ENCODE assay signal across 11 mouse cellular contexts in genomic region chr16:78294606-78295275, GRCm38 (mm10). TPM values are rescaled to one million over a fixed set of nuclear protein-coding genes. Genes with fewer than 3 reads are reported as not detected.
DNase-seq lines count a peak whose midpoint lies in the region; ATAC-seq lines count a peak whose summit lies in the region.
"Had no signal": no experiment of that assay in that cellular context is flagged by ENCODE, and none has a peak within 500 bp of the region (broad histone marks: within the 10 kb centered on the region; RNA-seq: fewer than 3 reads in every experiment).

No protein-coding gene starts in this region.

- DNase-seq in embryo, embryonic 11 days, result peak; percentile 12
- no peak for DNase-seq in embryo, embryonic 9.5 days (ENCODE audit: extremely low spot score)
- peak; percentile 25 for DNase-seq in c-Kit-positive CD71-positive TER-119-negative erythroid progenitor cells, embryonic 14.5 days (ENCODE audit: low read depth)
- DNase-seq in urinary bladder, postnatal 36 days (ENCODE audit: low spot score in 2 of 2), result no peak
- no peak for DNase-seq in ovary, adult 18-20 months (ENCODE audit: low spot score)
- DNase-seq in gastrocnemius, postnatal 36 days, result no peak
- DNase-seq: kidney, adult 9 months had no signal

- no peaks in the 10 kb centered on the region; the same call in none of the 2 replicates for H3K4me1 ChIP-seq in liver, embryonic 16.5 days (ENCODE audit: control insufficient read depth, low read depth, low read length)
- no peaks in the 10 kb centered on the region for H3K4me1 ChIP-seq in stomach, embryonic 16.5 days (ENCODE audit: control insufficient read depth, insufficient read depth, low read length)

- H3K27me3 ChIP-seq in liver, embryonic 16.5 days (ENCODE audit: control insufficient read depth, insufficient read depth, low read depth, low read length), result no peaks in the 10 kb centered on the region
- H3K27me3 ChIP-seq in stomach, embryonic 16.5 days (ENCODE audit: control insufficient read depth, insufficient read depth, low read length), result no peaks in the 10 kb centered on the region
- H3K27me3 ChIP-seq: limb, embryonic 15.5 days had no signal

- H3K9me3 ChIP-seq in liver, embryonic 16.5 days (replicated peaks; ENCODE audit: control insufficient read depth, low read length), result no peaks in the 10 kb centered on the region
- no peaks in the 10 kb centered on the region for H3K9me3 ChIP-seq in stomach, embryonic 16.5 days (replicated peaks; ENCODE audit: control insufficient read depth, low read length)
- H3K9me3 ChIP-seq: forebrain, embryonic 10.5 days; limb, embryonic 15.5 days had no signal

- no peak overlapping the region for H3K27ac ChIP-seq in liver, embryonic 16.5 days (ENCODE audit: low read length)
- H3K27ac ChIP-seq in stomach, embryonic 16.5 days (ENCODE audit: low read length), result peak overlapping the region; percentile 5; the same call in 1 of the 2 replicates
- H3K27ac ChIP-seq: forebrain, embryonic 10.5 days; limb, embryonic 15.5 days had no signal

- ATAC-seq in liver, embryonic 16.5 days (ENCODE audit: low read depth), result peak; percentile 64
- ATAC-seq in stomach, embryonic 16.5 days (ENCODE audit: insufficient read depth, low FRiP score), result peak; percentile 66; the same call in 1 of the 2 replicates

- H3K36me3 ChIP-seq in liver, embryonic 16.5 days (ENCODE audit: control insufficient read depth, insufficient read depth), result no peaks in the 10 kb centered on the region
- no peaks in the 10 kb centered on the region for H3K36me3 ChIP-seq in stomach, embryonic 16.5 days (ENCODE audit: control insufficient read depth, insufficient read depth, low read length)
- H3K36me3 ChIP-seq: forebrain, embryonic 10.5 days; limb, embryonic 15.5 days had no signal

- intact Hi-C loops in gastrocnemius, postnatal 36 days (cut with DNase I), result no loop called here

- WGBS in liver, embryonic 16.5 days (ENCODE audit: insufficient replicate concordance), result 31% methylated on average over 5 of the region's 5 CpGs
- WGBS in stomach, embryonic 16.5 days, result 41% methylated on average over 5 of the region's 5 CpGs

- no peak overlapping the region for H3K4me2 ChIP-seq in liver, embryonic 16.5 days (ENCODE audit: low read depth, low read length)
- no peak overlapping the region for H3K4me2 ChIP-seq in stomach, embryonic 16.5 days (ENCODE audit: low read depth, low read length)
- H3K4me2 ChIP-seq: limb, embryonic 15.5 days had no signal

- no peak overlapping the region for H3K9ac ChIP-seq in liver, embryonic 16.5 days (ENCODE audit: low read depth, low read length)
- peak overlapping the region; percentile 21 for H3K9ac ChIP-seq in stomach, embryonic 16.5 days (ENCODE audit: low read length)
- H3K9ac ChIP-seq: limb, embryonic 15.5 days had no signal

- no peak overlapping the region for H3K4me3 ChIP-seq in liver, embryonic 16.5 days (ENCODE audit: low read depth, low read length)
- H3K4me3 ChIP-seq in stomach, embryonic 16.5 days (replicated peaks; ENCODE audit: low read length), result no peak overlapping the region
- H3K4me3 ChIP-seq: forebrain, embryonic 10.5 days; limb, embryonic 15.5 days had no signal

RNA-seq across cellular contexts. Expression of gene Cxadr, which starts 6.5 kb away (rescaled TPM):
- 21.3 and 23.2 TPM in 2 replicates for polyA plus RNA-seq in liver, embryonic 16.5 days (2015; fragmentation: Nextera tagmentation; extraction: Ambion mirVana)
- polyA plus RNA-seq in stomach, embryonic 16.5 days (2015; fragmentation: Nextera tagmentation; extraction: Ambion mirVana), result 67.1 and 76.9 TPM in 2 replicates
- under 1 TPM; 0.52 to 0.59 TPM for total RNA-seq in gastrocnemius, postnatal 36 days (2021)

Comparison
In these comparisons a context has a peak if more than half of its experiments do, and no peak if none do; other contexts are left out.
1. DNase-seq: peak in embryo, embryonic 11 days (single experiment) and c-Kit-positive CD71-positive TER-119-negative erythroid progenitor cells, embryonic 14.5 days (single experiment); none in embryo, embryonic 9.5 days (single experiment), urinary bladder, postnatal 36 days (0 of 2), ovary, adult 18-20 months (single experiment) and gastrocnemius, postnatal 36 days (0 of 2).